Mouse (Mus musculus) gonadal fat pad, adult 2 months (tissue): ENCODE results near the gene Gadd45b. TPM values are rescaled to one million over a fixed set of nuclear protein-coding genes. Genes with fewer than 3 reads are reported as not detected.

ENCODE experiments used
- DNase-seq: peaks from one replicate; pipeline ENCODE4 v3.0.0-alpha.2; 2012; ENCODE audit warnings: low read depth
- polyA plus RNA-seq: library from polyadenylated mRNA; depleted of rRNA; stranded (reverse); fragments of >200 nt; gene quantifications from 2 replicates; pipeline ENCODE4 v1.2.3, GENCODE M21; 2012

Gadd45b gene
- polyA plus RNA-seq, 1 experiment: 14.7 TPM

DNA sequence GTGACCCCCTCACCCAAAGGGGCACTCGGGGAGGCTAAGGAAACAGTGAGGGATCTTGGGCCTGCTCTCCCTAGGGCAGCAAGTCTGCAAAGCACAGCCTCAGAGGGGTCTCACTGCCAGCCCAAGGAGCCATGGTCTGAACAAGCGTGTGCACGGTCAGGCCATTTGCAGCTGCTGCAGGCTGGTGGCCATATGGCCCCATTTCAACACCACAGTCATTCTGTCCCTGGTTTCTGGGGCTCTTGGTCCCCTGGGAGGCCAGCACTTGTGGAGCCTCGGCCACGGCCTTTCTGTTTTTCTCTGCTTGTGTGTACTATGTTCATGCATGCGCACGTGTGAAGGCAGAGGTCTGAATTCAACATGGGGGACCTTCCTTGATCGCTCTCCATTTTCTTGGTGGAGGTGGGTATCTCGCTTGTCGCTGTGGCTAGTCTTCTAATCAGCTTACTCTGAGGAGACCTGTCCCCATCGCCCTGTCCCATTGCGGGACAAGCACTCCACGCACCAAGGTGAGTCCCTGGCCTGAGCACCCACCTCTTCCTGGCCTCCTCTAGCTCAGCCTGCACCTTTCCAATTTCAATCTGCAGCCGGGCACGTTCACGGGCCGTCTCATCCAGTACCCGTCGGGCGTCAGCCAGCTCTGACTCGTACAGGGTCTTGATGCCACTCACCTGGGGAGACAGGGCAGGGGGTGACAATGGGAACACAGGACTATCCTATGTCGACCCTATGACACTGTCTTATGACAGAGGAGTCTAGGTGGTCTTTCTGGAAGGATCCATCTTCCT lies 20.3 kb upstream of the Gadd45b start:
- no peak for DNase-seq

DNA sequence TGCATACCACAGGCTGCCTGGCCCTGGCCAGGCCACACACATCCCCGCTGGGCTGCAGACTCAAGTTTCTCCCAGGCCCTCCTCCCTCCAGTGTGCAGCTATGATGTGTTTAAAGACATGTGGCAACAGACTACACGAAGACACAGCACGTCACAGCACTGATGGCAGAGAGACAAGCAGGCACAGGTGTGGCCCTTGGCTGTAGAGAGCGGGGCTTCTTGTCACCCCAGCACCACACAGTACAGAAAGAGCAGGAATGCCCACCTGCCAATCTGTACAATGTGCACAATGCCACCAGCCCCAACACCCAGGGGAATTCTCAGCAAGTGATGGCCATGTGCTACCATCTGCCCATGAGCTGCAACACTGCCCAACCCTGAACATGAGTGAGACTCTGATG lies 18.5 kb upstream of the Gadd45b start:
- no peak for DNase-seq

DNA sequence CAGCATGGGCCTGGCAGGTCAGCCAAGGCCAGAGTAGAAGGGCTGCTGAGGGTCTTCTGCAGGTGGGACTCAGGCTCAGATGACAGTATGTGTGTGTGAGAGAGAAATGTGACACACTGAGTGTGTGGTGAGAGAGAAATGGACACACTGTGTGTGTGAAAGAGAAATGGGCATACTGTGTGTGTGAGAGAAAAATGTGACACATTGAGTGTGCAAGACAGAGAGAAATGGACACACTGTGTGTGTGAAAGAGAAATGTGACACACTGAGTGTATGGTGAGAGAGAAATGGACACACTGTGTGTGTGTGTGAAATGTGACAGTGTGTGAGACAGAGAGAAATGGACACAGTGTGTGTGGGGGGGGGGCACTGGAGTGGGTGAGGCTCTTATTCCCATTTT lies 18.0 kb upstream of the Gadd45b start:
- DNase-seq: no peak

DNA sequence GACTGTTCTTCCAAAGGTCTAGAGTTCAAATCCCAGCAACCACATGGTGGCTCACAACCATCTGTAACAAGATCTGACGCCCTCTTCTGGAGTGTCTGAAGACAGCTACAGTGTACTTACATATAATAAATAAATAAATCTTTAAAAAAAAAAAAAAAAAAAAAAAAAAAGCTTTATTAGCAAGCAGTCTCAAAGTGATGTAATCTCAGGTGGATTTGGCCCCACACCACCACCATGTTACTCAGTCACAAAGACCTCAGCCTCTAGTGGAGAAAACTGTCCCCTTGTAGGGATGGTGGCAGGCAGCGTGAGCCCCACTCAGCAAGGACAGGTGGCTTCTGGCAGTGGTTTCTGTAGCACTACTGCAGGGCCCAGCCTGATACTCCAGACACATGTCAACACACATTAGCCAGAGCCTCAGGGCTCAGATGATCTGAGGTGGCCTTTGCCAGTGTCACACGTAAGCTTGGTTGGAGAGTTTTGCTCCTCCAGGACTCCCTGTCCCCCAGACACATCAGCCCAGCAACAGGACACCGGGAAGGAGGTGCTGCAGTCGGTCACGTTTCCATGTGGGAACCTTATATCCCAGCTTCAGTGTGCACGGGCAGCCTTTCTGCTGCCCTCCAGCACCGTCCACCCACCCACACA lies 16.4 kb upstream of the Gadd45b start:
- DNase-seq: no peak

DNA sequence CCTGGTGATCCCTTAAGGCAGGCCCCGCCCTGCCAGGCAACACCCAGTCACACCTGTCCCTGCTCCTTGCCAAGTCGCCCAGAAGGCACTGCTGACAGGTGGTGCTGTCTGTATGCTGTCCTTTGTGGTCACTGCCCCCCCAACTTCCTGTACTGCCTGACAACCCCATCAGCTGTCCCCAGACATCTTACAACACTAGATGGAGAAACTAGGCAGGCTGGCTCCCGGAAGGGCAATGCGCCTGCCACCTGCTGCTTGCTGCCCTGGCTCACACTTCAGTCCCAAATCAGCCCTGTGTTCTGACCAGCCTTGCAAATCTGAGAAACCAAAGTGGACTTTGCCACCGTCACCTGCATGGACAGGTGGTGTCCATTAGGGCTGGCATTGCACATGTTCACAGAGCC lies 15.6 kb upstream of the Gadd45b start:
- no peak for DNase-seq

DNA sequence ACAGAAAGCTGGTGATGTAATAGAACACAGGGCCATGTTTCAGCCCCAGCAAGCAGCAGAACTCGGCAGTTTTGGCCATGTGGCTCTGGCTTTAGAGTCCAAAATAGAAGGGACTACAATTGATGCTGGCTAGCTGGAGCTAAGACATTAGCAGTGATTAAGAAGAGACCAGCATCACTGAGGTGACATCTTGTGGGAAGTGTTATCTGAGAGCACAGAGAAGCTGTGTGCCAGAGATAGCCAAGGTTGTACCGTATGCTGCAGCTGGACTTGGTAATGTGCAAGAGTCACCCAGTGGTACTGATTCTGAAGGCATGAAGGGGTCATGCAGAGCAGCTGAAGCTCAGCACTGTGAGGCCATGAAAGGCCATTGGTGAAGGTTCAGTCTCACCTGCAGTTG lies 14.6 kb upstream of the Gadd45b start:
- DNase-seq: no peak

DNA sequence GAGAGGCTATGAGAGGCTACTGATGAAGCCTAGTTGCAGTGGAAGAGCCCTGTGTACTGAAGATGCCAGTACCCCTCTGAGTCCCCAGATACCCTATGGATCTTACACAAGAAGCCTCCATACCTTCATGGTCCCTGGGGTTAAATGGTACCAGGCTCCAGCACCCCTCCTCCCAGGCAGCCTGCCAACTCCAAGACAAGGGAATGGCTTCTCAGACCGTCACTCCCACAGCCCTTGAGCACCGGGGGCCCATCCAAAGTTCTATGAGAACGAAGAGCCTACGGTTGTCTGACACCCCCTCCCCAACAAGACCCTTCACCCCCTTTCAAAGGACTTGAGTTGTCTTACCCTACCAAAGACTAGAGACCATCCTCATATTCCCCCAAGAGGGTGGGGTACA lies 14.1 kb upstream of the Gadd45b start:
- no peak for DNase-seq

DNA sequence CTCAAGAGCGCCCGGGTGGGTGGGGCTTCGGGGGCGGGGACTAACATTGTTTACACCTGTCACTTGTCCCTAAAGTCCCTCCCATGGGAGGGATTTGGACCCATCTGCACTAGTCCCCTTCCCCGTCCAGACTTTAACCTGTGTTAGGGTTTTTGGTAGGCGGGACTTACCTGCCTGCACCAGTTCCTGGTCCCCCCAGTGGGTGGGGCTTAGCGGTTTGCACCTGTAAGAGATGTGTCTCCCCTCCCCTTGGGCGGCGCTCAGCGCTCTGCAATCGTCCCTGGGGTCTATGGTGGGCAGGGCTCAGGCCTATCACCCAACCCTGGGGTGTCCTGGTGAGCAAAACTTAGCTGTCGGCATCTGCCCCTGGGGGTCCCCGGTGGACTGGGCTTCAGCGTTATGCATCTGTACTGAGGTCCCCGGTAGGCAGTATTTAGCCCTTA lies 12.5 kb upstream of the Gadd45b start:
- DNase-seq: no peak

DNA sequence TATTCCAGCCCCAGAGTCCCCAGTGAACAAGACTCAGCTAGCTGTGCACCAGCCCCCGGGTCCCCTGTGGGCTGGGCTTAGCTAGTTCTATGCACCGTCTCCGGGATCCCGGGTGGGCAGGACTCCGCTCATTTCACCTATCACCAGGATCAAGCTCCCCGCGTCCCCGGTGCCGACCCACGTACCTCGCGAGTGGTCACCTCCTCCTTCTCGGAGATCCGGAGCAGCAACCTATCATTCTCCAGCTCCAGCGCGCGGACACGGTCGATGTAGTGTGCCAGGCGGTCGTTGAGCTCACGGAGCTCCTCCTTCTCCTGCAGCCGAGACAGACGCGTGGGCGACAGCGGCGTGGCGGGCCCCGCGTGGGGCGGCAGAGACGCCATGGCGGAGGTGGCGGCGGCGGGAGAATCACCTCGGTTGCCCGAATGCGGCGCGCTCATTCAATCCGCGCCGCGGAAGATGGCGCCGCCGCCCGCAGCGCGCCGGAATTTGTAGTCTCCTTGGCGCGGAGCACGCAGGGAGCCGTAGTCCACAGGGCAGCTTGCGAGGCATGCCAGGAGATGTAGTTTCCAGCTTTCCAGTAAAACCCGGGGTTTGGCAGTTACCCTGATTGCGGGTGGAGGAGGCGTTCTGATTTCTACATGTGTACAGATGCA lies 12.0 kb upstream of the Gadd45b start, which contains the start of gene Lmnb2:
TSS of gene Lmnb2 (minus strand) at position 467 of the 656 bp plus-strand sequence.
- no peak for DNase-seq

DNA sequence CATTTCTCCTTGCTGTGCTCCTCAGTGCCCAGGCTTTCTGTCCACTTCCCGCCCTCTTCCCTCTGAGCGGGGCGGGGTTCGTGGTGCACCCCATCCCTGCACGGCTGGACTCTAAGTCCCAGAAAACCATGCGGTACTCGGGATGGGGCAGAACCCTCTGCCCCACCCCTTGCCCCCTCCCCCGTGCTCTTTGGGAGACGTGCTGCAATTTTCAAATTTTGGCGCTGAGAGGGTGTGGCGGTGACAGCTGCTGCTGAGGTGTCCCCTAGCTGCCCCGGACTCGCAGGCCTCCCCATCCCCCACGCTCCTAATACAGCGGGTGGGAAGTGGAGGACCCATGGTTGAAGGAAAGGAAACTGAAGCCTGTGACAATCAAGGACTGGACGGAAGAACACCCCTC lies 8.0 kb upstream of the Gadd45b start:
- no peak for DNase-seq

DNA sequence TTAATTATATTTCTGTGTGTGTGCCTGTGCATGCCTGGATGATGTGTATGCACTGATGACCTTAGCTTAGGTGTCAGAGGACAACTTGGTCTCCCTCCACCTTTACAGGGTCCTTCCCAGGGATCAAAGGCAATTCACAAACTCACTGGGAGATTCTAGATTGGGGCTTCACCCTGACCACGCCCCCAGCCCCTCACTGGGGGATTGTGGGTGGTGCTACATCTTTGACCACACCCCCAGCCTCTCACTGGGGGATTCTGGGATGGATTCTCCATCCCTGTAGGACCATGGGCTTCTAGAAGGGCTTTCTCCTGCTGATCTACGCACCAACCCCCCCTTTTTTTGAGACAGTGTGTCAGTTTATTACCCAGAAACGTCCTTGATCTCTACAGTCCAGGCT lies 4.4 kb upstream of the Gadd45b start:
- no peak for DNase-seq

DNA sequence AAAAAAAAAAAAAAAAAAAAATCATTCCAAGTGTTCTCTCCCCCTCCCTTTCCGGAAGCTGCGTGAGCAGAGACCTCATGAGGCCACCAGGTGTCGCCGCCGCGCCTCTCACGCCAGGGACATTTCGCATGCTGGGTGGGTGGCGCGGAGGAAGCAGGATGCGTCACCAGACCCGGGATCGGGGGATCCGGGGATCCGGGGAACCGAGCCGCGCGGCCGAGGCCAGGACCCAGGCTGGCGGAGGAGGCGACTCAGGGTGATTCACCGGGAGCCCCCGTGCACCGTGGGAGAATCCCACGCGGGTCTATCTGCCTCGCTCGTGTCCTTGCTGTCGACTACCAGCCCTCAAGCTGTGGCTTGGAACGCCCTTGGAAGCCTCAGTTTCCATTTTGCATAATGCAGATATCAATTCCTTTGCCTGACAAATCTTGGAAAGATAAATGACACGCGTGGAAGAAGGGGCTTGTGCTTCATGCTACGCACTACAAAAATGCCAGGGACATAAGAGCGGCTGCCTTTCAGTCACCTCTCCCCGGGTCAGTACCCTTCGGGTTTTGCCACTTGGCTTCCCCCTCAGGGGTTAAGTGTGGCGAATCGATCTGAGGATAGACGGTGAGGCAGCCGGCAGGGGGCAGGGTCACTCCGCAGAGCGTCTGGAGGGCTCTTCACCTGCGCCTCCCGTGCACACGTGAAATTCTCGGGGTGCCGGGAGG lies 1.1 kb upstream of the Gadd45b start:
- no peak for DNase-seq

DNA sequence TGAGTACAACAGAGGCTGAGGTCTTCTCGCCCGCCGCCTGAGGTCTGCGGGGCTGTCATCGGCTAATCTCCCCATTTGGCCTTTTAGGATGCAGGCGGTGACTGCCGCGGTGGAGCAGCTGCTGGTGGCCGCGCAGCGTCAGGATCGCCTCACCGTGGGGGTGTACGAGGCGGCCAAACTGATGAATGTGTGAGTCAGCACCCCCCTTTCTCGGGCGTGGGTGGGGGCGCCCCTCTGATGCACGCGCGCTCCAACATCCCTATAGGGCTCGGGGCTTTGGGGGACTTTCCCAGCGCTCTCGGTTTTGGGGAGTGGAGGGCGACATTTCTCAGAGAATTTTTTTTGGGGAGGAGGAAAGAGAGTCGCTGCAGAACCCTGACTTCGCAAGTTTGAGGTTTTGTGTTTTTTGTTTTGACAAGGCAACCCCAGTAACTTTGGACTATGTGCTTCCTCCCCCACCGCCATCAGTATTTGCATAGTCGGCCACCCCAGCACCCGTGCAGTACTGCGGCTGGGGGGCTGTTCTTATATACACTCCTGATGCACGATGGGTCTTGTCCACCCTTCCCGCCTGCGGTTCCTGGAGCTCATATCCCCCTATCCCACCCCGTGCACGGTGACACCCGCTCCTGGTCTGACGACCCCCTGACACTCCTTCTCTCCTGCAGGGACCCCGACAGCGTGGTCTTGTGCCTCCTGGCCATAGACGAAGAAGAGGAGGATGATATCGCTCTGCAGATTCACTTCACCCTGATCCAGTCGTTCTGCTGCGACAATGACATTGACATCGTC lies 684 bp downstream of the Gadd45b start:
- no peak for DNase-seq

DNA sequence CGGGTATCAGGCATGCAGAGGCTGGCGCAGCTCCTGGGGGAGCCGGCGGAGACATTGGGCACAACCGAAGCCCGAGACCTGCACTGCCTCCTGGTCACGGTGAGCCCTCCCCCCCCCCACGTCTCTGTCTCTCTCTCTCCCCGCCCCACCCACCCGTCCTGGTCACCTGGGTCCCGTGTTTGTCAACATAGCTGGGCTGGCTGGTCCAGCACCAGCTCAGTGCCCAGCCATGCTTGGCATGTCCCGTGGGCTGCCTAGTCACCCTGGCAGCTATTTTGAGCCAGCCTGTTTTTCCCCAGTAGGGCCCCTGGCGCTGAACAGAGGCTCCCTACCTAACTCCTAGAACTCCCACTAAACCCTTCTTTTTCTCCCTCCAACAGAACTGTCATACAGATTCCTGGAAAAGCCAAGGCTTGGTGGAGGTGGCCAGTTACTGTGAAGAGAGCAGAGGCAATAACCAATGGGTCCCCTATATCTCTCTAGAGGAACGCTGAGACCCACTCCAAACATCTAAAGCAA lies 1.3 kb downstream of the Gadd45b start:
- DNase-seq: no peak

DNA sequence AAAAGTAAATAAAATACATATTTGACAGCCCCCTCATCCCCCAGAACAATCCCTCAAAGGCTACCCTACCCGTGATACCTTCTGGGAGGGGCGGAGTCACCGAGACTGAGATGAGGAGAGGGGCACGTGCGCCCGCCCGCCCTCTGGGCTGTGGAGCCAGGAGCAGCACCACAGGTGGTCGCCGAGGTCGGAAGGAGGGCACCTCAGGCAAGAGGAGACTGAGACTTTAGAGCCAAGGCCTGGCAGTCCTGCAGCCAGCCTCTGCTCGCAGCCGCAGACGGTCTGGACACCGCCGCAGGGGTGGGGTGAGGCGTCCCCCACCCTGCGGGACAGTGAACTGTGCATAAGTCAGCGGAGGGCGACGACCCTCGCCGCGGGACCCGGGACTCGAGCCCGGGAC lies 1.8 kb downstream of the Gadd45b start:
- no peak for DNase-seq

DNA sequence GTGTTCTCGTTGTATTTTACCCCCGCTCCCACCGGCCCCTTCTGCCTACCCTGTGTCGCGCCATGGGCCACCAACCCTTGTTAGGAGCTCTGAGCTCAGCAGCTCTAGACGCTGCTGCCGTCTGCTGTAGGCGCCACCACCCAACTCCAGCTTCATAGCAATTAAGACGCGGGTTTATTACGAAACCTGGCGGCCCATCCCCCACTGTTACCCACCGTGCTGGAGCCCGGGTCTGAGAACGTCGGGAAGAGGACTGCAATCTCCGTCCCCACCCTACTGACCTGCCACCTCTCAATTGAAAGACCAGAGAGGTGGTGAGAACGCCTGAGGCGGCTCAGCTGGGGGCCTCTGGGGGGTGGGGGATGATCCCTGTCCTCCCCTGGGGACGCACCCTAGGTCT lies 2.3 kb downstream of the Gadd45b start:
- no peak for DNase-seq

DNA sequence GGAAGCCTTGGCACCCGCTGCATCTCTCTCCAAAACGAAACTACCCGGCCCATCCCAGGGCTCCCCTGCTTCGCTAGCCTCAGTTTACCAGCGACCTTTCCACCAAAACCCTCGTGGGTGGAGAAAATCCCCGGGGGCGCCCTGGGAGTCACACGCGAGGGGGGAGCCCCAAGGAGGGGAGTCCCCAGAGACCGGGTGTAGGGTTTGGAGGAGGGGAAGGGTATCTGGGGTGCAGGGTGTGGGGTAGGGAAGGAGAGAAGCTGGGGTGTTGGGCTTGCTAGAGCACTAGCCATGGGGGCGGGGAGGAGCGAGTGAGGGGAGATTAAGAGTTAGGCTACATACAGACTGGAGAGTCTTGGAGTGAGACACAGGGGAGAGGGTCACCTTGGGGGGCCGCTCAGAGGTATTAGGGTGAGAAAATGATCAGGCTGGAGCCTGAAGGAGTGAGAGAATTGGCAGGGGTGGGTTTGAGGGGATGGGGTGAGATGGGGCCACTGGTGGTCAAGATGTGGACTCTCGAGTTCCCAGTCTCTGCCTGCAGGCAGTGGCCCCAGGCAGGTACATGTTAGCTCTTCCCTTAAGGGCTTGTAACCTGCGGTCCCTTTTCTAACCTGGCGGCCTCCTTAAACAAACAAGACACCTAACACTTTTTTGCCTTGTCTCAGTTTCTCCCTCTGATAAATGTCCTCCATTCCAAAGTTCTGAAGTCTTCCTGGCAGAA lies 3.0 kb downstream of the Gadd45b start:
- no peak for DNase-seq

DNA sequence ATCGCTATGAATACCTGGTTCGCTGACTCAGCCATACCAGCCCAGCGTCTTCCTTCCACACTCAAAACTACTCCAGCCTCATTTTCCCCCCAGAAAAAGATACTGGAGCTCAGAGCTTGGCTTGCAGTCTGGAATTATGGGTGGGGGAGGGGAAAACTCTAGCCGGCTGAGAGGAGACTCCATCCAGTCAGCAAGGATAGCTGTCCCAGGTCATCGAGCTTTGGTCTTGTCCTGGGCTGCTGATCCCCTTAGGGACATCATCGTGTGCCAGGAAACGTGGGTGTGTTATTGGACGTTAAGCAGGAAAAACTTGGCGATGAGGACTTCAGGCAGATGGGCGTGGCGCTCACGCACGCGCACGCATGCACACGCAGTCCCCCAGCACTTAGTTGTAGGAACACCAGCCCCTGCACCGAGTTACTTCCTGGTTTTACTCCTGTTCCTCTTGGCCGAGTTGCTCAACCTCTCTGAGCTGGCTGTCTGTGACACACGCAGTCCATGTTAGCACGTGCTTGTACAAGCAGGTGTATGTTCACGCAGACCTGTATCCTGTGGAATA lies 3.6 kb downstream of the Gadd45b start:
- DNase-seq: no peak

DNA sequence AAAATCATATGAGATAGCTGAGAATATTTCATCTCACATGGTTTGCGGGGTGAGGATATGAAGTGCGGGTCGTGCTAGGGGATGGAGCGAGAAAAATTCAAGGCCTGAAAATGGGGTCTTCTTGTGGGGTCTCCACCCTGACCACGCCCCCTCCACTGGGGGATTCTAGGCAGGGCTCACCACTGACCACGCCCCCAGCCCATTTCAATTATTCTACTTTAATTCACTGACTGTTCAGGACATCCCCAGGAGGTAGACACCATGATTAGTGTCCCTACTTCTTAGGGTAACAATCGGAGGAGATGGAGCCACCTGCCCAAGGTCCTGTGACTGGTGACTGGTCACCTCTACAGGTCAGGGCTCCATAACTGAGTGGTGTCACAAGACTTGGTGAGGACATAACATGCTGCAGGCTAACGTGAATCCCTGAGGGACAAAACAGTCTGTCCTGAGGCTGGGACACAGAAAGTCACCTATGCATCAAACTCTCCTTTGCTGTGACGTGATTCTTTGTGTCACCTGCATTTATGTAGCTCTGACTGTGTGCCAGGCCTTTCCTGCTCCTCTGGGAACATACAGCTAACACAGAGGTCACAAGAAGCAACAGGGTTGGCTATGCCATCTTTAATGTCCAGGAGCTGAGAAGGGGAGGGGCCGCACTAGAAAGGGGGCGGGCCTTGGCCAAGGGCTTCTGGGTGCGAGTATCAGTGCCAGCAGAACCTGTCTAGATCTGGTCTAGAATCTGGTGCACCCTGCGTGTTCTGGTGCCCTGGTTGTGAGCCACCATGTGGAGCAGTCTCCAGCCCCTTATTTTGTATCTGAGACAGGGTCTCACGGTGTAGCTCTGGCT lies 4.5 kb downstream of the Gadd45b start:
- no peak for DNase-seq
